Mouse (Mus musculus) myocyte (in vitro differentiated cells): ENCODE measurements around the gene Ppp2r5c. TPM values are rescaled to one million over a fixed set of nuclear protein-coding genes. Genes with fewer than 3 reads are reported as not detected.
A peak's percentile ranks its signal among the peaks of the same experiment; 100 is the strongest.

Experiments used
- H3K27me3 ChIP-seq: one replicate; pipeline ENCODE4 v1.6.1; 2011; ENCODE audit not compliant: control insufficient read depth, insufficient read depth, insufficient read length
- H3K36me3 ChIP-seq: one replicate; pipeline ENCODE4 v1.6.1; 2011; ENCODE audit not compliant: control insufficient read depth, insufficient read depth
- H3K4me2 ChIP-seq: one replicate; pipeline ENCODE4 v1.6.1; 2011; ENCODE audit warnings: low read depth, control low read depth
- H3K4me3 ChIP-seq: one replicate; pipeline ENCODE4 v1.5.1; 2011; ENCODE audit warnings: mild to moderate bottlenecking, control low read depth, moderate library complexity
- H3K79me2 ChIP-seq: one replicate; pipeline ENCODE4 v1.6.1; 2011; ENCODE audit not compliant: control insufficient read depth, insufficient read depth
- H3ac ChIP-seq: one replicate; pipeline ENCODE4 v1.6.1; 2011; ENCODE audit not compliant: control insufficient read depth, insufficient read length
- CEBPB ChIP-seq: IDR thresholded peaks from 2 replicates; pipeline ENCODE4 v1.6.1; 2011; ENCODE audit warnings: mild to moderate bottlenecking, moderate library complexity; ENCODE audit not compliant: poor library complexity, insufficient read depth, severe bottlenecking
- E2F4 ChIP-seq: IDR thresholded peaks from one replicate; pipeline ENCODE4 v1.6.1; 2011; ENCODE audit warnings: mild to moderate bottlenecking, control low read depth, moderate library complexity; ENCODE audit not compliant: insufficient read depth
- MAX ChIP-seq: IDR thresholded peaks from one replicate; pipeline ENCODE4 v1.6.1; 2011; ENCODE audit warnings: low read depth, mild to moderate bottlenecking, control low read depth
- MYOD1 ChIP-seq, 3 experiments: IDR thresholded peaks; one replicate each; pipeline ENCODE4 v1.6.1; 2011; ENCODE audit warnings: control low read depth in 2 of 3, low read depth in 2 of 3, mild to moderate bottlenecking in 2 of 3, moderate library complexity in 1 of 3; ENCODE audit not compliant: insufficient read length in 2 of 3, control insufficient read depth in 1 of 3
- MYOG ChIP-seq, 3 experiments: IDR thresholded peaks; one replicate each; pipeline ENCODE4 v1.6.1; 2011; ENCODE audit warnings: control low read depth in 2 of 3, low read depth in 2 of 3, mild to moderate bottlenecking in 2 of 3; ENCODE audit not compliant: insufficient read length in 2 of 3, control insufficient read depth in 1 of 3, insufficient read depth in 1 of 3
- POLR2A ChIP-seq: IDR thresholded peaks from one replicate; pipeline ENCODE4 v1.6.1; 2011; ENCODE audit warnings: low read depth, mild to moderate bottlenecking, control low read depth, moderate library complexity; ENCODE audit not compliant: insufficient read length
- POLR2AphosphoS2 ChIP-seq: IDR thresholded peaks from one replicate; pipeline ENCODE4 v1.6.1; 2011; ENCODE audit warnings: low read depth, control low read depth; ENCODE audit not compliant: insufficient read length
- REST ChIP-seq: IDR thresholded peaks from one replicate; pipeline ENCODE4 v1.6.1; 2011; ENCODE audit warnings: mild to moderate bottlenecking, control low read depth, moderate library complexity; ENCODE audit not compliant: insufficient read depth, insufficient read length
- SRF ChIP-seq: IDR thresholded peaks from one replicate; pipeline ENCODE4 v1.6.1; 2011; ENCODE audit warnings: low read depth; ENCODE audit not compliant: control insufficient read depth, insufficient read length
- TCF12 ChIP-seq: IDR thresholded peaks from one replicate; pipeline ENCODE4 v1.6.1; 2011; ENCODE audit warnings: mild to moderate bottlenecking, control low read depth; ENCODE audit not compliant: poor library complexity, insufficient read depth, severe bottlenecking
- TCF3 ChIP-seq: IDR thresholded peaks from one replicate; pipeline ENCODE4 v1.6.1; 2011; ENCODE audit warnings: low read depth, control low read depth; ENCODE audit not compliant: insufficient read length
- USF1 ChIP-seq: IDR thresholded peaks from one replicate; pipeline ENCODE4 v1.6.1; 2011; ENCODE audit warnings: low read depth, mild to moderate bottlenecking, control low read depth, moderate library complexity
- polyA plus RNA-seq: library from polyadenylated mRNA; unstranded; fragments of >200 nt; fragmentation: generic; extraction: Trizol; gene quantifications from one replicate; pipeline ENCODE4 v1.2.1, GENCODE M21; 2012; ENCODE audit warnings: missing spikeins

Gene Ppp2r5c
- polyA plus RNA-seq, 1 experiment, result 42.1 TPM

DNA sequence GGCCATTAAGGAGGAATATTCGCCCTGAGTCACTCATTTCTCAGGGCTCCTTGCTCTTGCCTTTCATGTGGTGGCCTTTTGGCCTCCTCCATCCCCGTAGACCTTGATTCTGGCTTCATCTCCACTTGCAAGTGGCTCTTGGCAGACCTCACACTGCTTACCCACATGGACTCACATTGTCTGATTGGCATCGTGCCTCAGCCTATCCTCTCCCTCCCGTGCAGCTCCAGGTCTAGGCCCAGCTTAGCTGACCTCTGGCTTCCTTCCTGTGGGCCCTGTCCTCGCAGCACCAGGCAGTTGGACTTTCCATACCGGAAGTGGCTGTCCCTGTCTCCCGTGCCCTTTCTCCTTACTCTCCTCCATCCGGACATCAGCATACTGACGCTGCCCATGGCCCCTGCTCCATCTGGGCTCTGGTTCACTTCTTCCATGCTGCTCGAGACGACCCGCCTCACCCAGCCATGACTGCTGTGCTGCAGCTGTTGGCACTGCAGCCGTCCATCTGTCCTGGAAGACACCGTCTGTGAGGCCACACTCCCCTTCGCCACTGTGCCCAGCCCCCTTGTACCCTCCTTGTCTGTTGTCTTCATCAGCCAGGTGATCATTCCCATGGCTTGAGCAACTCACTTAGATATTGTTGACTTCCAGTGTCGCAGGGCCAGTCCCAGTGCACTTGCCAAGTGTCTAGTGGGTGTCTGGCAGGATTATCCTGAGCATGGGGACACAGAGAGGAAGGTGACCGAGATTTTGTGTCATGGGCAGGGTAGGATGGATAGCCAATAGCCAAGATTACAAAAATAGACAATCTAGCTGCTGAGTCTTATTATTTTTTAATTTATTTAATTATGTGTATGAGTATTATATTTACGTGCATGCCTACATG lies 13.7 kb downstream of the Ppp2r5c start:
- H3K36me3 ChIP-seq, result no peaks in the 10 kb centered on the region
- no peaks in the 10 kb centered on the region for H3K27me3 ChIP-seq
- no peaks in the 10 kb centered on the region for H3K79me2 ChIP-seq
- no peak overlapping the region for H3ac ChIP-seq
- H3K4me3 ChIP-seq, result no peak overlapping the region
- no peak overlapping the region for H3K4me2 ChIP-seq
- TF ChIP-seq POLR2A (no peak), MYOD1 (IDR thresholded peaks at IDR 0.05; ENCODE audit: control insufficient read depth in 1 of 3, insufficient read length in 2 of 3, low read depth in 2 of 3) (peak in 1 of 3 experiments; percentile 5), MYOG (IDR thresholded peaks at IDR 0.05; ENCODE audit: control insufficient read depth in 1 of 3, insufficient read depth in 1 of 3, insufficient read length in 2 of 3, low read depth in 2 of 3) (peak in 1 of 3 experiments; percentile 62)

DNA sequence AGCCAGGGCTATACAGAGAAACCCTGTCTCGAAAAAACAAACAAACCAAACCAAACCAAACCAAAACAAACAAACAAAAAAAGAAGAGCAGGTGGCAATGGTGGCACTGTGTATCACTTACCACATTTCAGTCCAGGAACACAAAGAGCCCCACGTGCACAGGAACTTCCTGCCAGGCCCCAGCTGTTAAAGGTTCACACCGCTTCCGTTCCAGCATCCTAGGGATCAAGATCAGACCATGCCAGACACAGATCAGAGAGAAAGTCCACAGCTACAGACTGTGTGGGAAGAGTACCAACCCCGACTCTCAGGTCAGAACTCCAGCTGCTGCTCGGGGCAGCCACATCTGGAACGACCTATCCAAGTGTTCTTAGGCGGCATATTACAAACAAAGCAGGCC lies 16.8 kb downstream of the Ppp2r5c start:
- Histone ChIP-seq H3K36me3 (no peaks in the 10 kb centered on the region), H3K27me3 (no peaks in the 10 kb centered on the region), H3K4me3 (no peak overlapping the region), H3K4me2 (no peak overlapping the region), H3K79me2 (no peaks in the 10 kb centered on the region), H3ac (no peak overlapping the region)
- TF ChIP-seq SRF (no peak), TCF3 (no peak), MYOD1 (IDR thresholded peaks at IDR 0.05; ENCODE audit: control insufficient read depth in 1 of 3, insufficient read length in 2 of 3, low read depth in 2 of 3) (no peak), MAX (no peak), USF1 (no peak), REST (no peak), TCF12 (no peak), CEBPB (no peak), POLR2AphosphoS2 (no peak), POLR2A (no peak), E2F4 (no peak)

DNA sequence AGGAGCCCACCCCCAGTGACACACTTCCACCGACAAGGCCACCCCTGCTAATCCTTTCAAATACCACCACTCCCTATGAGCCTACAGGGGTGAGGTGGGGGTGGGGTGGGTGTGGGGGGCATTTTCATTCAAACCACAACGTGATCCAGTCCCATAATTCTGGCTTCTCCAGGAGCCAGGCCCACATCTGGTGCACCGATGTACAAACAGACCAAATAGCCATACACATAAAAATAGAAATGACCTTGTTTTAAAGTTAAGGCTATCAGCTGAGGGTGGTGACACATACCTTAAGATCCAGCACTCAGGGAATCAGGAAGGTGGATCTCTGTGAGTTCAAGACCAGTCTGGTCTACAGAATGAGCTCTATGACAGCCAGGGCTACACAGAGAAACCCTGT lies 24.5 kb downstream of the Ppp2r5c start:
- Histone ChIP-seq H3K27me3 (no peaks in the 10 kb centered on the region), H3K4me2 (no peak overlapping the region), H3K4me3 (no peak overlapping the region), H3K79me2 (no peaks in the 10 kb centered on the region), H3K36me3 (no peaks in the 10 kb centered on the region), H3ac (no peak overlapping the region)
- TF ChIP-seq MYOD1 (IDR thresholded peaks at IDR 0.05; ENCODE audit: control insufficient read depth in 1 of 3, insufficient read length in 2 of 3, low read depth in 2 of 3) (no peak), TCF12 (no peak), CEBPB (no peak), USF1 (no peak)

DNA sequence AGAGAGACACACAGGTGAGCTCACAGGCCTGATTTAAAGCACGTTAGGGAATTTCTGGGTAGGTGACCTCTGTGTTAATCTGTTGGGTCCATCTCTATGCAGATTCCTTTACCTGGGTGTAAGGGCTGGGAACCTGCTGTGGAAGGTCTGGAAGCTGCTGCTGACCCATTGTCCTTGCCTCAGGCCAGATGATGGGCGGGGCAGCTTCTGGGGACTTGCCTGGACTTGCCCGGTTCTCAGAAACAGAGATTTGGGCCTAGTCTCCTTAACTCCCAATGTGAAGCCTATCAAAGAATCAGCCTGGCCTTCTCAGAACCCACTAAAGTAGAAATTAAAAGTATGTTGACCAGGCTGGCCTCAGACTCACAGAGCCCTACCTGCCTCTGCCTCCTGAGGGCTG lies 25.3 kb downstream of the Ppp2r5c start:
- H3K4me2 ChIP-seq, result no peak overlapping the region
- no peak overlapping the region for H3K4me3 ChIP-seq
- H3K36me3 ChIP-seq, result no peaks in the 10 kb centered on the region
- H3ac ChIP-seq, result no peak overlapping the region
- TF ChIP-seq MAX, result no peak
- no peak for TF ChIP-seq CEBPB
- no peak for TF ChIP-seq REST
- TF ChIP-seq TCF3, result no peak
- no peak for TF ChIP-seq USF1
- no peak for TF ChIP-seq POLR2AphosphoS2
- TF ChIP-seq POLR2A, result no peak
- TF ChIP-seq SRF, result no peak
- TF ChIP-seq MYOG (IDR thresholded peaks at IDR 0.05; ENCODE audit: control insufficient read depth in 1 of 3, insufficient read depth in 1 of 3, insufficient read length in 2 of 3, low read depth in 2 of 3), result no peak
- H3K27me3 ChIP-seq, result no peaks in the 10 kb centered on the region
- no peaks in the 10 kb centered on the region for H3K79me2 ChIP-seq

DNA sequence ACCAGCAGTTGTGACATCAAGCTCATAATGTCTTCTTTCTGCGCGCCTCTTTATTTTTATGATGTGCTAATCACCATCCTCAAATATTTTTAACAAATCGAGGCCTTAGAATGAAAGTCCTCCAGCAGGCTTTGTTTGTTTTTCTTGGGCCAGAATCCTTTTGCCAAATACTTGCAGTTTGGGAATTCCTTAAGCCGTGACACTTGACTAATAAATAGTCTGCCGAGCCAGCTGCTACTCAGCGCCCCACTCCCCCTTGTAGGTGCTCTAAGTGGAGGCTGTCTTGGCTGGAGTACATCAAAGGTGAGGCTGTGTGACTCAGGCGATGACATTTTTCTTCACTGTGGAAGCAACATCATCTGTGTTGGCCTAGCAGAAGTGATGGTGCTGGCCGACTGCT lies 27.6 kb downstream of the Ppp2r5c start:
- no peak overlapping the region for H3ac ChIP-seq
- H3K4me3 ChIP-seq, result no peak overlapping the region
- TF ChIP-seq MYOG (IDR thresholded peaks at IDR 0.05; ENCODE audit: control insufficient read depth in 1 of 3, insufficient read depth in 1 of 3, insufficient read length in 2 of 3, low read depth in 2 of 3) (no peak), POLR2A (no peak), CEBPB (no peak), E2F4 (no peak), TCF3 (no peak), POLR2AphosphoS2 (no peak), MYOD1 (IDR thresholded peaks at IDR 0.05; ENCODE audit: control insufficient read depth in 1 of 3, insufficient read length in 2 of 3, low read depth in 2 of 3) (no peak), USF1 (no peak), REST (no peak), TCF12 (no peak), SRF (no peak), MAX (no peak)
- no peaks in the 10 kb centered on the region for H3K79me2 ChIP-seq
- no peak overlapping the region for H3K4me2 ChIP-seq
- no peaks in the 10 kb centered on the region for H3K36me3 ChIP-seq
- H3K27me3 ChIP-seq, result no peaks in the 10 kb centered on the region
